Mouse (Mus musculus): ENCODE measurements around the gene Cc2d1b.

The Cc2d1b gene

GRCm38 (mm10) chr4:108619587-108620341 is at the start of gene Cc2d1b:
Gene Cc2d1b, plus strand, starts transcription at chr4:108619940.
- DNase-seq (ENCODE audit: low spot score in 2 of 2), result peak; percentile 76 to 79

GRCm38 (mm10) chr4:108572644-108573043 is 47.1 kb upstream of the Cc2d1b start:
- no peak for DNase-seq (ENCODE audit: low spot score in 2 of 2)

- DNase-seq (ENCODE audit: low spot score in 2 of 2), result peak; percentile 85 to 95
Measured at GRCm38 (mm10) chr4:108578840-108579742, 40.6 kb upstream of the Cc2d1b start, which contains the start of the genes Prpf38a and Orc1. Gene Prpf38a, minus strand, starts transcription at chr4:108579336. Gene Orc1, plus strand, starts transcription at chr4:108579423.

- no peak for DNase-seq (ENCODE audit: low spot score in 2 of 2)
Measured at GRCm38 (mm10) chr4:108579743-108580411, 39.9 kb upstream of the Cc2d1b start.

- no peak for DNase-seq (ENCODE audit: low spot score in 2 of 2)
Measured at GRCm38 (mm10) chr4:108593376-108593775, 26.4 kb upstream of the Cc2d1b start.

GRCm38 (mm10) chr4:108595785-108596184 is 24.0 kb upstream of the Cc2d1b start:
- no peak for DNase-seq (ENCODE audit: low spot score in 2 of 2)

GRCm38 (mm10) chr4:108598306-108598705 is 21.4 kb upstream of the Cc2d1b start:
- no peak for DNase-seq (ENCODE audit: low spot score in 2 of 2)

- no peak for DNase-seq (ENCODE audit: low spot score in 2 of 2)
Measured at GRCm38 (mm10) chr4:108601870-108602269, 17.9 kb upstream of the Cc2d1b start.

GRCm38 (mm10) chr4:108608651-108609050 is 11.1 kb upstream of the Cc2d1b start:
- DNase-seq (ENCODE audit: low spot score in 2 of 2), result no peak

- no peak for DNase-seq (ENCODE audit: low spot score in 2 of 2)
Measured at GRCm38 (mm10) chr4:108610935-108611334, 8.8 kb upstream of the Cc2d1b start.

- no peak for DNase-seq (ENCODE audit: low spot score in 2 of 2)
Measured at GRCm38 (mm10) chr4:108618586-108618985, 1.2 kb upstream of the Cc2d1b start.

GRCm38 (mm10) chr4:108619165-108619564 is 575 bp upstream of the Cc2d1b start:
- peak in 1 of 2 experiments; percentile 37 for DNase-seq (ENCODE audit: low spot score in 2 of 2)

- DNase-seq (ENCODE audit: low spot score in 2 of 2), result no peak
Measured at GRCm38 (mm10) chr4:108620536-108620935, 796 bp downstream of the Cc2d1b start.

- DNase-seq (ENCODE audit: low spot score in 2 of 2), result no peak
Measured at GRCm38 (mm10) chr4:108621504-108621903, 1.8 kb downstream of the Cc2d1b start.

GRCm38 (mm10) chr4:108627066-108627465 is 7.3 kb downstream of the Cc2d1b start:
- no peak for DNase-seq (ENCODE audit: low spot score in 2 of 2)

- DNase-seq (ENCODE audit: low spot score in 2 of 2), result no peak
Measured at GRCm38 (mm10) chr4:108629363-108629880, 9.7 kb downstream of the Cc2d1b start.

- DNase-seq (ENCODE audit: low spot score in 2 of 2), result no peak
Measured at GRCm38 (mm10) chr4:108630096-108630495, 10.4 kb downstream of the Cc2d1b start.

- DNase-seq (ENCODE audit: low spot score in 2 of 2), result no peak
Measured at GRCm38 (mm10) chr4:108631616-108632015, 11.9 kb downstream of the Cc2d1b start.

GRCm38 (mm10) chr4:108633703-108634102 is 14.0 kb downstream of the Cc2d1b start:
- DNase-seq (ENCODE audit: low spot score in 2 of 2), result no peak

- DNase-seq (ENCODE audit: low spot score in 2 of 2), result no peak
Measured at GRCm38 (mm10) chr4:108634696-108635095, 15.0 kb downstream of the Cc2d1b start.

- DNase-seq (ENCODE audit: low spot score in 2 of 2), result no peak
Measured at GRCm38 (mm10) chr4:108635101-108635500, 15.4 kb downstream of the Cc2d1b start.

- no peak for DNase-seq (ENCODE audit: low spot score in 2 of 2)
Measured at GRCm38 (mm10) chr4:108637721-108638120, 18.0 kb downstream of the Cc2d1b start.
